Mouse (Mus musculus) hindbrain, embryonic 16.5 days (tissue): Measurements from ENCODE around the gene Ica1. TPM values are rescaled to one million over a fixed set of nuclear protein-coding genes. Genes with fewer than 3 reads are reported as not detected.

ENCODE experiments used
- ATAC-seq: fragments of 200-750 bp; cut with Nextera tagmentation; 2 replicates; pipeline ENCODE4 v1.8.0; 2017; ENCODE audit warnings: moderate TSS enrichment, moderate library complexity
- H3K27ac ChIP-seq: fragments of 300-500 bp; sonication (generic); 2 replicates; pipeline ENCODE4 v1.5.1; 2014; ENCODE audit warnings: low read depth, mild to moderate bottlenecking, control low read depth, low read length, moderate library complexity
- H3K27me3 ChIP-seq: fragments of 300-500 bp; sonication (generic); replicated peaks from 2 replicates; pipeline ENCODE4 v1.6.1; 2014; ENCODE audit warnings: low read length; ENCODE audit not compliant: control insufficient read depth, insufficient read depth
- H3K36me3 ChIP-seq: fragments of 300-500 bp; sonication (generic); 2 replicates; pipeline ENCODE4 v1.6.1; 2014; ENCODE audit warnings: mild to moderate bottlenecking, low read length, moderate library complexity, mixed read lengths; ENCODE audit not compliant: control insufficient read depth, insufficient read depth
- H3K4me1 ChIP-seq: fragments of 300-500 bp; sonication (generic); 2 replicates; pipeline ENCODE4 v1.6.1; 2014; ENCODE audit warnings: low read depth, low read length; ENCODE audit not compliant: control insufficient read depth, insufficient read depth
- H3K4me2 ChIP-seq: fragments of 300-500 bp; sonication (generic); 2 replicates; pipeline ENCODE4 v1.6.1; 2014; ENCODE audit warnings: mild to moderate bottlenecking, low read length, control low read depth, moderate library complexity
- H3K4me3 ChIP-seq: fragments of 300-500 bp; sonication (generic); 2 replicates; pipeline ENCODE4 v1.5.1; 2014; ENCODE audit warnings: mild to moderate bottlenecking, low read length, control low read depth, moderate library complexity
- H3K9ac ChIP-seq: fragments of 300-500 bp; sonication (generic); 2 replicates; pipeline ENCODE4 v1.6.1; 2014; ENCODE audit warnings: low read depth, mild to moderate bottlenecking, control low read depth, low read length, moderate library complexity
- H3K9me3 ChIP-seq: fragments of 300-500 bp; sonication (generic); 2 replicates; pipeline ENCODE4 v1.6.1; 2014; ENCODE audit warnings: mild to moderate bottlenecking, low read length, moderate library complexity; ENCODE audit not compliant: control insufficient read depth
- WGBS: fragments of 180-500 bp; shearing (Covaris S2); extraction: QIAGEN DNeasy Blood & Tissue Kit; methylation state at CpG from one replicate; pipeline ENCODE4 v1.1.7; 2014; 5-methylcytosine and 5-hydroxymethylcytosine counted together
- polyA plus RNA-seq: library from polyadenylated mRNA; unstranded; fragments of >200 nt; fragmentation: Nextera tagmentation; extraction: Ambion mirVana; gene quantifications from 2 replicates; pipeline ENCODE4 v1.2.1, GENCODE M21; 2015

Gene Ica1
- polyA plus RNA-seq, 1 experiment from 2014 or later = 81.0 TPM

GRCm38 (mm10) chr6:8630531-8630930, 147.8 kb downstream of the Ica1 start:
- no peaks in the 10 kb centered on the region for H3K9me3 ChIP-seq
- no peaks in the 10 kb centered on the region for H3K36me3 ChIP-seq
- no peak overlapping the region for H3K27ac ChIP-seq
- H3K27me3 ChIP-seq = no peaks in the 10 kb centered on the region
- no peak overlapping the region for H3K4me2 ChIP-seq
- WGBS = 83% methylated on average over 7 of the region's 7 CpGs
- no peak overlapping the region for H3K9ac ChIP-seq
- ATAC-seq = no peak
- no peak overlapping the region for H3K4me3 ChIP-seq
- H3K4me1 ChIP-seq = no peaks in the 10 kb centered on the region

GRCm38 (mm10) chr6:8628715-8629267, 149.5 kb downstream of the Ica1 start:
- Histone ChIP-seq H3K4me3 (no peak overlapping the region), H3K4me2 (no peak overlapping the region), H3K36me3 (no peaks in the 10 kb centered on the region), H3K27ac (no peak overlapping the region), H3K9me3 (no peaks in the 10 kb centered on the region), H3K9ac (no peak overlapping the region), H3K27me3 (no peaks in the 10 kb centered on the region), H3K4me1 (no peaks in the 10 kb centered on the region)
- ATAC-seq = no peak
- WGBS = 77% methylated on average over 7 of the region's 7 CpGs

GRCm38 (mm10) chr6:8628226-8628625, 150.1 kb downstream of the Ica1 start:
- no peak for ATAC-seq
- no peak overlapping the region for H3K4me3 ChIP-seq
- no peaks in the 10 kb centered on the region for H3K4me1 ChIP-seq
- H3K9ac ChIP-seq = no peak overlapping the region
- no peaks in the 10 kb centered on the region for H3K9me3 ChIP-seq
- no peak overlapping the region for H3K4me2 ChIP-seq
- no peaks in the 10 kb centered on the region for H3K36me3 ChIP-seq
- no peak overlapping the region for H3K27ac ChIP-seq
- H3K27me3 ChIP-seq = no peaks in the 10 kb centered on the region
- WGBS = 97% methylated on average over 8 of the region's 8 CpGs

- H3K4me2 ChIP-seq = no peak overlapping the region
- no peaks in the 10 kb centered on the region for H3K4me1 ChIP-seq
- H3K36me3 ChIP-seq = no peaks in the 10 kb centered on the region
- no peak overlapping the region for H3K27ac ChIP-seq
- H3K9me3 ChIP-seq = no peaks in the 10 kb centered on the region
- no peak for ATAC-seq
- H3K4me3 ChIP-seq = no peak overlapping the region
- H3K9ac ChIP-seq = no peak overlapping the region
- H3K27me3 ChIP-seq = no peaks in the 10 kb centered on the region
- 70% methylated on average over 3 of the region's 3 CpGs for WGBS
Observed at GRCm38 (mm10) chr6:8623045-8623444, 155.2 kb downstream of the Ica1 start.

DNA sequence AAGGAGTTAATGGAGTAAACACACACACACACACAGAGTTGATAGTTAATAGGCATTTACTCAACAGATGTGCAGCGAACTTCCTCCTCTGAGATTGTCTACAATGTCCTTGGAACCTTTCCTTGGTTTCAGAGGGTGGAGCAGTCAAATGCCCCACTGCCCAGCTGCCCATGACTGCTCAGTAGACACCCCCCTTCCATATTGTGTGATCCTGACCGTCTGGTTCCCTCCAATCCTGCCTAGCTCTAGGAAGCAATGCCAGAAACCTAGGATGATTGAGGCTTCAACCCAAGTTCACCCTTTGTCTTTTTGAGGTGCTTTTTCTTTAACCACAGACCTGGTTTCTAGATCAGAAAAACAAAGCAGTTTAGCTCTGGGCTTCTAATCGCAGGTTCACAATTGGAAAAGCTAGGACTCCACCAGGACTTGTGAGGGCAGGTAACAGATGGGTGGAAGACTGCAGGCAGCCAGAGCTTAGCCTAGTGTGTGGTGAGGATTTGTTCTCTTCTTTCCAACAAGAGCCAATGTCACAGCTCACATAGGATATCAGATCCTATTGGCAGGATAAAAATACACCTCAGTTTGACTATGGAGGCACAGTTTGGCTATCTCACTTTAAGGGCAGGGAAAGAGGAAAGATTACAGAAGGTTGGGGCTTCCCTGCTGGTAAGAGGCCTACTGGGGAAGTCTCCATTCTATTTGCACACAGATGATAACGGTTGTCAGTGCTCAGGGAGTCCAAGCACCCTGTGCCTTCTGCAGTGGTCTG, 158.5 kb downstream of the Ica1 start:
- WGBS = 84% methylated on average over 4 of the region's 4 CpGs
- H3K27ac ChIP-seq = no peak overlapping the region
- H3K27me3 ChIP-seq = no peaks in the 10 kb centered on the region
- H3K4me3 ChIP-seq = no peak overlapping the region
- no peaks in the 10 kb centered on the region for H3K36me3 ChIP-seq
- no peaks in the 10 kb centered on the region for H3K4me1 ChIP-seq
- ATAC-seq = no peak
- H3K9me3 ChIP-seq = no peaks in the 10 kb centered on the region
- H3K4me2 ChIP-seq = no peak overlapping the region
- no peak overlapping the region for H3K9ac ChIP-seq

GRCm38 (mm10) chr6:8617369-8617768, 160.9 kb downstream of the Ica1 start:
- Histone ChIP-seq H3K9me3 (no peaks in the 10 kb centered on the region), H3K27ac (no peak overlapping the region), H3K4me3 (no peak overlapping the region), H3K4me2 (no peak overlapping the region), H3K9ac (no peak overlapping the region), H3K4me1 (no peaks in the 10 kb centered on the region), H3K36me3 (no peaks in the 10 kb centered on the region), H3K27me3 (no peaks in the 10 kb centered on the region)
- WGBS = 86% methylated on average over 2 of the region's 2 CpGs
- ATAC-seq = no peak

GRCm38 (mm10) chr6:8591665-8592064, 186.6 kb downstream of the Ica1 start:
- Histone ChIP-seq H3K4me1 (no peaks in the 10 kb centered on the region), H3K27me3 (no peaks in the 10 kb centered on the region), H3K36me3 (no peaks in the 10 kb centered on the region), H3K27ac (no peak overlapping the region), H3K9me3 (no peaks in the 10 kb centered on the region), H3K9ac (no peak overlapping the region), H3K4me2 (no peak overlapping the region), H3K4me3 (no peak overlapping the region)
- 86% methylated on average over 9 of the region's 9 CpGs for WGBS
- ATAC-seq = no peak

GRCm38 (mm10) chr6:8583892-8584291, 194.4 kb downstream of the Ica1 start:
- H3K27me3 ChIP-seq = no peaks in the 10 kb centered on the region
- H3K9ac ChIP-seq = no peak overlapping the region
- H3K9me3 ChIP-seq = no peaks in the 10 kb centered on the region
- no peaks in the 10 kb centered on the region for H3K36me3 ChIP-seq
- H3K4me1 ChIP-seq = no peaks in the 10 kb centered on the region
- ATAC-seq = no peak
- H3K27ac ChIP-seq = no peak overlapping the region
- H3K4me3 ChIP-seq = no peak overlapping the region
- H3K4me2 ChIP-seq = no peak overlapping the region
- WGBS = 97% methylated on average over 3 of the region's 3 CpGs

DNA sequence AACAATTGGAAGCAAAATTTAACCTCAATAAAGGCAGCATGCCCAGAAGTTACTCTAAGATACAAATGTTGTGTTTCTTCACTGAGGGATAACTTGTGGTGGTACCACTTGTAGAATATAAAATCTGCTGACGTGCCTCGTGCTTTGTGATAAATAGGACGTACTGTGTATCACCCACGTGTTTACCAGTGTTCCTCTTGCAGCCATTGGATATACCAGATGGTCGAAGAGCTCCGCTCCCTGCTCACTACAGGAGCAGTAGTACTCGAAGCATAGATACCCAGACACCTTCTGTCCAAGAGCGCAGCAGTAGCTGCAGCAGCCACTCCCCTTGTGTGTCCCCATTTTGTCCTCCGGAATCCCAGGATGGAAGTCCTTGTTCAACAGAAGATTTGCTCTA, 195.9 kb downstream of the Ica1 start:
- no peaks in the 10 kb centered on the region for H3K36me3 ChIP-seq
- no peak overlapping the region for H3K9ac ChIP-seq
- no peaks in the 10 kb centered on the region for H3K27me3 ChIP-seq
- H3K4me2 ChIP-seq = no peak overlapping the region
- no peaks in the 10 kb centered on the region for H3K4me1 ChIP-seq
- no peaks in the 10 kb centered on the region for H3K9me3 ChIP-seq
- 94% methylated on average over 9 of the region's 9 CpGs for WGBS
- no peak overlapping the region for H3K27ac ChIP-seq
- no peak for ATAC-seq
- H3K4me3 ChIP-seq = no peak overlapping the region
